Mouse (Mus musculus) cortical plate, adult 2 months (tissue): ENCODE measurements around the gene Ttc30a1.

Experiments used
- CTCF ChIP-seq: fragments of 200-500 bp; IDR thresholded peaks from 2 replicates; pipeline ENCODE4 v1.5.1; 2011; ENCODE audit warnings: mild to moderate bottlenecking, control low read depth, low read length; ENCODE audit not compliant: insufficient read depth; ENCODE audit errors: extremely low read depth
- POLR2A ChIP-seq: fragments of 200-500 bp; IDR thresholded peaks from 2 replicates; pipeline ENCODE4 v1.6.1; 2011; ENCODE audit warnings: mild to moderate bottlenecking, low read length, control low read depth; ENCODE audit not compliant: insufficient read depth; ENCODE audit errors: extremely low read depth

GRCm38 (mm10) chr2:75955709-75956108, 26.1 kb downstream of the Ttc30a1 start:
- TF ChIP-seq CTCF (no peak), POLR2A (no peak)
